18 mouse cellular contexts compared by ENCODE assay signal in genomic region chr19:46282081-46282849, GRCm38 (mm10). TPM values are rescaled to one million over a fixed set of nuclear protein-coding genes. Genes with fewer than 3 reads are reported as not detected.
DNase-seq lines count a peak whose midpoint lies in the region; ATAC-seq and TF ChIP-seq lines count a peak whose summit lies in the region.
"Had no signal": no experiment of that assay in that cellular context is flagged by ENCODE, and none has a peak within 500 bp of the region (broad histone marks: within the 10 kb centered on the region; RNA-seq: fewer than 3 reads in every experiment).

No protein-coding gene starts in this region.

- H3K4me3 ChIP-seq in liver, postnatal 0 days (ENCODE audit: low read depth, low read length) = no peak overlapping the region
- H3K4me3 ChIP-seq: embryonic facial prominence, embryonic 10.5 days; heart, embryonic 13.5 days; liver, embryonic 15.5 days; midbrain, embryonic 13.5 days had no signal

- peaks cover 57% of the 10 kb centered on the region for H3K36me3 ChIP-seq in liver, postnatal 0 days (replicated peaks; ENCODE audit: insufficient read depth, low read length)

- ATAC-seq in liver, postnatal 0 days = no peak
- ATAC-seq: inflammation-experienced regulatory T-cells, adult 6 months; midbrain, embryonic 13.5 days had no signal

- H3K9ac ChIP-seq in liver, postnatal 0 days (replicated peaks) = no peak overlapping the region
- H3K9ac ChIP-seq: heart, embryonic 13.5 days; liver, embryonic 15.5 days; midbrain, embryonic 13.5 days had no signal

- H3K27ac ChIP-seq in liver, postnatal 0 days (ENCODE audit: low read depth) = no peak overlapping the region
- H3K27ac ChIP-seq: embryonic facial prominence, embryonic 10.5 days; heart, embryonic 13.5 days; liver, embryonic 15.5 days; macrophage; midbrain, embryonic 13.5 days had no signal

- TF ChIP-seq EP300 in liver, postnatal 0 days (IDR thresholded peaks at IDR 0.05; ENCODE audit: low read depth) = no peak

- peak; percentile 58 for DNase-seq in heart, adult 11 months
- DNase-seq in heart, adult 18-20 months = no peak
- no peak for DNase-seq in liver, postnatal 0 days
- no peak for DNase-seq in liver
- peak; percentile 69 for DNase-seq in R1 (ENCODE audit: low read depth, low spot score)
- DNase-seq in thymus, postnatal 25 days = peak; percentile 37
- DNase-seq in urinary bladder, postnatal 36 days (ENCODE audit: low spot score in 2 of 2) = no peak
- DNase-seq in embryo, embryonic 10.5 days (ENCODE audit: low spot score) = no peak
- DNase-seq: cerebellum, postnatal 14 days; gastrocnemius, postnatal 36 days; kidney, postnatal 14 days; right cerebral cortex, postnatal 25 days had no signal

- WGBS in liver, postnatal 0 days (ENCODE audit: insufficient replicate concordance) = 87% methylated on average over 11 of the region's 11 CpGs

- H3K4me1 ChIP-seq in liver, postnatal 0 days (ENCODE audit: insufficient read depth) = no peaks in the 10 kb centered on the region
- H3K4me1 ChIP-seq: embryonic facial prominence, embryonic 10.5 days; heart, embryonic 13.5 days; liver, embryonic 15.5 days; midbrain, embryonic 13.5 days had no signal

- TF ChIP-seq CTCF in liver, postnatal 0 days (IDR thresholded peaks at IDR 0.05; ENCODE audit: low read depth) = 0 out of 2 replicates have a peak, but pooled peaks have one; percentile 22

- H3K4me2 ChIP-seq in liver, postnatal 0 days (ENCODE audit: low read depth, low read length) = no peak overlapping the region
- H3K4me2 ChIP-seq: heart, embryonic 13.5 days; liver, embryonic 15.5 days; midbrain, embryonic 13.5 days had no signal

- no peaks in the 10 kb centered on the region for H3K9me3 ChIP-seq in liver, postnatal 0 days (ENCODE audit: low read length)
- H3K9me3 ChIP-seq: embryonic facial prominence, embryonic 10.5 days; heart, embryonic 13.5 days; liver, embryonic 15.5 days; midbrain, embryonic 13.5 days had no signal

- no peaks in the 10 kb centered on the region for H3K27me3 ChIP-seq in liver, postnatal 0 days (ENCODE audit: insufficient read depth, low read length)
- H3K27me3 ChIP-seq: heart, embryonic 13.5 days; liver, embryonic 15.5 days; midbrain, embryonic 13.5 days had no signal

RNA-seq across cellular contexts. Expression of gene Nfkb2, which starts 21.9 kb away (rescaled TPM):
- total RNA-seq in heart, adult 18-20 months (2021) = 10 to 100 TPM; 19.7 to 22.1 TPM
- 2.9 and 3.5 TPM in 2 replicates for polyA plus RNA-seq in liver, postnatal 0 days (2015; fragmentation: Nextera tagmentation; extraction: Ambion mirVana)

RNA-seq across cellular contexts. Expression of gene Psd, which starts 44.7 kb away (rescaled TPM):
- under 1 TPM; 0.51 to 0.60 TPM for total RNA-seq in heart, adult 18-20 months (2021)
- polyA plus RNA-seq in liver, postnatal 0 days (2015; fragmentation: Nextera tagmentation; extraction: Ambion mirVana) = 1.9 and 2.0 TPM in 2 replicates

RNA-seq across cellular contexts. Expression of gene Fbxl15, which starts 45.7 kb away (rescaled TPM):
- total RNA-seq in heart, adult 18-20 months (2021) = 1 to 10 TPM; 6.5 to 6.9 TPM
- 8.6 and 8.8 TPM in 2 replicates for polyA plus RNA-seq in liver, postnatal 0 days (2015; fragmentation: Nextera tagmentation; extraction: Ambion mirVana)

RNA-seq across cellular contexts. Expression of gene Cuedc2, which starts 56.2 kb away (rescaled TPM):
- total RNA-seq in heart, adult 18-20 months (2021) = 10 to 100 TPM; 91.4 to 92.1 TPM
- polyA plus RNA-seq in liver, postnatal 0 days (2015; fragmentation: Nextera tagmentation; extraction: Ambion mirVana) = 52.4 and 53.8 TPM in 2 replicates

RNA-seq across cellular contexts. Expression of gene Mfsd13a, which starts 58.7 kb away (rescaled TPM):
- 1 to 10 TPM; 3.7 to 4.0 TPM for total RNA-seq in heart, adult 18-20 months (2021)
- 3.4 and 3.9 TPM in 2 replicates for polyA plus RNA-seq in liver, postnatal 0 days (2015; fragmentation: Nextera tagmentation; extraction: Ambion mirVana)

Comparison
In these comparisons a context has a peak if more than half of its experiments do, and no peak if none do; other contexts are left out.
1. DNase-seq: peak in heart, adult 11 months (single experiment), R1 (single experiment) and thymus, postnatal 25 days (single experiment); none in heart, adult 18-20 months (0 of 2), liver, postnatal 0 days (single experiment), liver (single experiment), urinary bladder, postnatal 36 days (0 of 2) and embryo, embryonic 10.5 days (single experiment).